Mouse (Mus musculus): ENCODE measurements around the gene Usf3. TPM values are rescaled to one million over a fixed set of nuclear protein-coding genes. Genes with fewer than 3 reads are reported as not detected.
A peak's percentile ranks its signal among the peaks of the same experiment; 100 is the strongest.

Gene Usf3
- polyA plus RNA-seq, 1 experiment from 2014 or later, result 6.6 TPM

GRCm38 (mm10) chr16:44165182-44165581 lies 7.9 kb upstream of the Usf3 start:
- Histone ChIP-seq H3K9me3 (ENCODE audit: control insufficient read depth, low read length) (no peaks in the 10 kb centered on the region), H3K27ac (ENCODE audit: low read depth, low read length) (no peak overlapping the region), H3K9ac (ENCODE audit: low read depth, low read length) (no peak overlapping the region), H3K4me1 (ENCODE audit: control insufficient read depth, insufficient read depth, low read length) (no peaks in the 10 kb centered on the region), H3K27me3 (ENCODE audit: control insufficient read depth, insufficient read depth, low read length) (no peaks in the 10 kb centered on the region), H3K36me3 (ENCODE audit: control insufficient read depth, insufficient read depth, low read length) (peaks cover 2% of the 10 kb centered on the region; the same call in 1 of the 2 replicates), H3K4me3 (ENCODE audit: low read length) (no peak overlapping the region), H3K4me2 (replicated peaks; ENCODE audit: low read depth, low read length) (no peak overlapping the region)
- WGBS, result 49% methylated on average over 3 of the region's 3 CpGs
- no peak for ATAC-seq (ENCODE audit: low FRiP score, low TSS enrichment)

- peaks cover 2% of the 10 kb centered on the region for H3K4me1 ChIP-seq (ENCODE audit: control insufficient read depth, insufficient read depth, low read length)
- H3K36me3 ChIP-seq (ENCODE audit: control insufficient read depth, insufficient read depth, low read length), result no peaks in the 10 kb centered on the region
- H3K9me3 ChIP-seq (ENCODE audit: control insufficient read depth, low read length), result no peaks in the 10 kb centered on the region
- H3K4me3 ChIP-seq (ENCODE audit: low read length), result no peak overlapping the region
- H3K9ac ChIP-seq (ENCODE audit: low read depth, low read length), result no peak overlapping the region
- 86% methylated on average over 4 of the region's 4 CpGs for WGBS
- H3K27me3 ChIP-seq (ENCODE audit: control insufficient read depth, insufficient read depth, low read length), result no peaks in the 10 kb centered on the region
- no peak for ATAC-seq (ENCODE audit: low FRiP score, low TSS enrichment)
- no peak overlapping the region for H3K27ac ChIP-seq (ENCODE audit: low read depth, low read length)
- H3K4me2 ChIP-seq (replicated peaks; ENCODE audit: low read depth, low read length), result no peak overlapping the region
Measured at GRCm38 (mm10) chr16:44168990-44169389, 4.1 kb upstream of the Usf3 start.

GRCm38 (mm10) chr16:44172297-44173154 lies 520 bp upstream of the Usf3 start:
- Histone ChIP-seq H3K9ac (ENCODE audit: low read depth, low read length) (peak overlapping the region; percentile 97), H3K27ac (ENCODE audit: low read depth, low read length) (peak overlapping the region; percentile 86), H3K27me3 (ENCODE audit: control insufficient read depth, insufficient read depth, low read length) (no peaks in the 10 kb centered on the region), H3K9me3 (ENCODE audit: control insufficient read depth, low read length) (no peaks in the 10 kb centered on the region), H3K4me1 (ENCODE audit: control insufficient read depth, insufficient read depth, low read length) (peaks cover 14% of the 10 kb centered on the region), H3K4me3 (ENCODE audit: low read length) (peak overlapping the region; percentile 90), H3K4me2 (replicated peaks; ENCODE audit: low read depth, low read length) (peak overlapping the region; percentile 67), H3K36me3 (ENCODE audit: control insufficient read depth, insufficient read depth, low read length) (no peaks in the 10 kb centered on the region)
- WGBS, result 0% methylated on average over 26 of the region's 26 CpGs
- peak; percentile 100 for ATAC-seq (ENCODE audit: low FRiP score, low TSS enrichment)

GRCm38 (mm10) chr16:44173966-44174530 lies 1.0 kb downstream of the Usf3 start:
- no peaks in the 10 kb centered on the region for H3K36me3 ChIP-seq (ENCODE audit: control insufficient read depth, insufficient read depth, low read length)
- H3K9me3 ChIP-seq (ENCODE audit: control insufficient read depth, low read length), result no peaks in the 10 kb centered on the region
- 16% methylated on average over 7 of the region's 7 CpGs for WGBS
- peak overlapping the region; percentile 64 for H3K4me2 ChIP-seq (replicated peaks; ENCODE audit: low read depth, low read length)
- H3K4me1 ChIP-seq (ENCODE audit: control insufficient read depth, insufficient read depth, low read length), result peaks cover 14% of the 10 kb centered on the region
- peak overlapping the region; percentile 97; the same call in 1 of the 2 replicates for H3K9ac ChIP-seq (ENCODE audit: low read depth, low read length)
- H3K4me3 ChIP-seq (ENCODE audit: low read length), result peak overlapping the region; percentile 90
- no peak for ATAC-seq (ENCODE audit: low FRiP score, low TSS enrichment)
- H3K27me3 ChIP-seq (ENCODE audit: control insufficient read depth, insufficient read depth, low read length), result no peaks in the 10 kb centered on the region
- peak overlapping the region; percentile 55; the same call in 1 of the 2 replicates for H3K27ac ChIP-seq (ENCODE audit: low read depth, low read length)

- Histone ChIP-seq H3K36me3 (ENCODE audit: control insufficient read depth, insufficient read depth, low read length) (no peaks in the 10 kb centered on the region), H3K27ac (ENCODE audit: low read depth, low read length) (no peak overlapping the region)
Measured at GRCm38 (mm10) chr16:44175001-44175400, 2.0 kb downstream of the Usf3 start.

GRCm38 (mm10) chr16:44176511-44176910 lies 3.5 kb downstream of the Usf3 start:
- Histone ChIP-seq H3K4me1 (ENCODE audit: control insufficient read depth, insufficient read depth, low read length) (peaks cover 14% of the 10 kb centered on the region), H3K4me2 (replicated peaks; ENCODE audit: low read depth, low read length) (no peak overlapping the region), H3K36me3 (ENCODE audit: control insufficient read depth, insufficient read depth, low read length) (no peaks in the 10 kb centered on the region; the same call in 1 of the 2 replicates), H3K9ac (ENCODE audit: low read depth, low read length) (no peak overlapping the region), H3K27me3 (ENCODE audit: control insufficient read depth, insufficient read depth, low read length) (no peaks in the 10 kb centered on the region), H3K9me3 (ENCODE audit: control insufficient read depth, low read length) (no peaks in the 10 kb centered on the region), H3K27ac (ENCODE audit: low read depth, low read length) (no peak overlapping the region), H3K4me3 (ENCODE audit: low read length) (no peak overlapping the region)
- WGBS, result 97% methylated on average over 2 of the region's 2 CpGs
- no peak for ATAC-seq (ENCODE audit: low FRiP score, low TSS enrichment)

More at GRCm38 (mm10) chr16:44175001-44175400, 2.0 kb downstream of the Usf3 start:
- H3K9me3 ChIP-seq (ENCODE audit: control insufficient read depth, low read length), result no peaks in the 10 kb centered on the region
- H3K4me2 ChIP-seq (replicated peaks; ENCODE audit: low read depth, low read length), result no peak overlapping the region
- no peaks in the 10 kb centered on the region for H3K27me3 ChIP-seq (ENCODE audit: control insufficient read depth, insufficient read depth, low read length)
- ATAC-seq (ENCODE audit: low FRiP score, low TSS enrichment), result no peak
- WGBS, result 61% methylated on average over 1 of the region's 1 CpGs
- H3K9ac ChIP-seq (ENCODE audit: low read depth, low read length), result no peak overlapping the region
- H3K4me1 ChIP-seq (ENCODE audit: control insufficient read depth, insufficient read depth, low read length), result peaks cover 14% of the 10 kb centered on the region
- H3K4me3 ChIP-seq (ENCODE audit: low read length), result no peak overlapping the region

- no peak overlapping the region for H3K27ac ChIP-seq (ENCODE audit: low read depth, low read length)
Measured at GRCm38 (mm10) chr16:44178555-44178954, 5.5 kb downstream of the Usf3 start.

GRCm38 (mm10) chr16:44182597-44182996 lies 9.6 kb downstream of the Usf3 start:
- H3K36me3 ChIP-seq (ENCODE audit: control insufficient read depth, insufficient read depth, low read length), result no peaks in the 10 kb centered on the region; the same call in 1 of the 2 replicates
- no peak overlapping the region for H3K4me2 ChIP-seq (replicated peaks; ENCODE audit: low read depth, low read length)
- H3K27me3 ChIP-seq (ENCODE audit: control insufficient read depth, insufficient read depth, low read length), result no peaks in the 10 kb centered on the region
- H3K9me3 ChIP-seq (ENCODE audit: control insufficient read depth, low read length), result no peaks in the 10 kb centered on the region
- 95% methylated on average over 1 of the region's 1 CpGs for WGBS
- no peaks in the 10 kb centered on the region for H3K4me1 ChIP-seq (ENCODE audit: control insufficient read depth, insufficient read depth, low read length)
- no peak overlapping the region for H3K4me3 ChIP-seq (ENCODE audit: low read length)
- no peak overlapping the region for H3K27ac ChIP-seq (ENCODE audit: low read depth, low read length)
- no peak for ATAC-seq (ENCODE audit: low FRiP score, low TSS enrichment)
- no peak overlapping the region for H3K9ac ChIP-seq (ENCODE audit: low read depth, low read length)

More at GRCm38 (mm10) chr16:44178555-44178954, 5.5 kb downstream of the Usf3 start:
- Histone ChIP-seq H3K4me1 (ENCODE audit: control insufficient read depth, insufficient read depth, low read length) (peaks cover 14% of the 10 kb centered on the region), H3K4me3 (ENCODE audit: low read length) (no peak overlapping the region), H3K9me3 (ENCODE audit: control insufficient read depth, low read length) (no peaks in the 10 kb centered on the region), H3K36me3 (ENCODE audit: control insufficient read depth, insufficient read depth, low read length) (no peaks in the 10 kb centered on the region; the same call in 1 of the 2 replicates), H3K9ac (ENCODE audit: low read depth, low read length) (no peak overlapping the region), H3K27me3 (ENCODE audit: control insufficient read depth, insufficient read depth, low read length) (no peaks in the 10 kb centered on the region), H3K4me2 (replicated peaks; ENCODE audit: low read depth, low read length) (no peak overlapping the region)
- 57% methylated on average over 1 of the region's 1 CpGs for WGBS
- no peak for ATAC-seq (ENCODE audit: low FRiP score, low TSS enrichment)

GRCm38 (mm10) chr16:44184769-44185168 lies 11.7 kb downstream of the Usf3 start:
- 72% methylated on average over 3 of the region's 3 CpGs for WGBS
- H3K9ac ChIP-seq (ENCODE audit: low read depth, low read length), result no peak overlapping the region
- H3K4me1 ChIP-seq (ENCODE audit: control insufficient read depth, insufficient read depth, low read length), result no peaks in the 10 kb centered on the region
- no peaks in the 10 kb centered on the region for H3K27me3 ChIP-seq (ENCODE audit: control insufficient read depth, insufficient read depth, low read length)
- H3K27ac ChIP-seq (ENCODE audit: low read depth, low read length), result no peak overlapping the region
- peaks cover 4% of the 10 kb centered on the region; the same call in 1 of the 2 replicates for H3K9me3 ChIP-seq (ENCODE audit: control insufficient read depth, low read length)
- H3K36me3 ChIP-seq (ENCODE audit: control insufficient read depth, insufficient read depth, low read length), result no peaks in the 10 kb centered on the region; the same call in 1 of the 2 replicates
- H3K4me2 ChIP-seq (replicated peaks; ENCODE audit: low read depth, low read length), result no peak overlapping the region
- H3K4me3 ChIP-seq (ENCODE audit: low read length), result no peak overlapping the region
- no peak for ATAC-seq (ENCODE audit: low FRiP score, low TSS enrichment)

Measured in kidney, embryonic 14.5 days (tissue).